Mouse (Mus musculus): ENCODE measurements around the gene Pnliprp1.

- TF ChIP-seq CTCF (IDR thresholded peaks at IDR 0.05; ENCODE audit: low read depth) = no peak
- TF ChIP-seq EP300 (IDR thresholded peaks at IDR 0.05; ENCODE audit: low read depth) = no peak
Measured at GRCm38 (mm10) chr19:58781566-58781965, 52.9 kb downstream of the Pnliprp1 start.

Data from liver, embryonic 14.5 days (tissue).